Mouse (Mus musculus): Measurements from ENCODE around the gene Vasn. TPM values are rescaled to one million over a fixed set of nuclear protein-coding genes. Genes with fewer than 3 reads are reported as not detected.
A peak's percentile ranks its signal among the peaks of the same experiment; 100 is the strongest.
"Not testable (repeated sequence)": the region's sequence is repeated elsewhere in the genome, so short reads cannot be mapped to it uniquely, and the experiment has no call there.

The Vasn gene
- total RNA-seq, 2 experiments from 2014 or later = not detected

DNA sequence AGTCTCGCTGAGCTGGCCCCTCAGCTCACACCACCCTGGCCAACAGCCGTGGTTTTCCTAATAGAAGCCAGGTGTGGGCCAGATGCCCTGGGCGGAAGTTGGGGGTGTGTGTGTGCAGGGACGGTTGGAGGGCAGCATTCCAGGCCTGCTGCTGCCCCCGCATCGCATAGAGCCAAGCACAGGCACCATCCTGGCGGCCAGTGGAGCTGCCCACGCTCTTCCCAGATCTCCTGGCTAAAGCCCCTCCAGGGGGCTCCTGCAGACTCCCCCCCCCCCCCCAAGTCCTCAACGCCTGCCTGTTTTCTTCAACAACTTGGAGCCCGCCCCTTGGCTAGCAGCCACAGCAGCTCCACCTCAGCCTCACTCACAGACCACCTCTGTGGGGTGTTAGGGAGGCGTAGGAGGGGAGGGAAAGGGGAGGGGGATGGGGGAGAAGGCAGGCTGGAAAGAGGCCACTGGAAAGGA is 19.1 kb downstream of the Vasn start:
- ATAC-seq (replicated peaks; ENCODE audit: low FRiP score, poor library complexity, severe bottlenecking) = no peak

DNA sequence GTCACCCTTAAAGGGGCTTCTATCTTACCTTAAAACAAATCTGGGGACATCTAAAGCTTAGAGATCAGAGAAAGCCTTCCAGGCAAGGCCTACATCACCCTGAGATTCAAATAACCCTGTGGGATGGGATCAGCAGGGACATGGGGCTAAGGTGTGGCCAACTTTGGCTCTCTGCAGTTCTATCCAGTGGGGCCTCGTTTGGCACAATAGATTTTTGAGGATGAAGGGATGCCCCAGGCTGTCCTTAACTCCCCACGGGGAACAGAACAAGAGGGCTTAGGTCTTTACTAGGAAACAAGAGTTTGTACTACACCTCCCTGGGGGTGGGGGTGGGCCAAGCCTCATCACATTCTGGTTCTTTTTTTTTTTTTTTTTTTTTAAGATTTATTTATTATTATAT is 19.6 kb downstream of the Vasn start:
- ATAC-seq (replicated peaks; ENCODE audit: low FRiP score, poor library complexity, severe bottlenecking) = no peak

DNA sequence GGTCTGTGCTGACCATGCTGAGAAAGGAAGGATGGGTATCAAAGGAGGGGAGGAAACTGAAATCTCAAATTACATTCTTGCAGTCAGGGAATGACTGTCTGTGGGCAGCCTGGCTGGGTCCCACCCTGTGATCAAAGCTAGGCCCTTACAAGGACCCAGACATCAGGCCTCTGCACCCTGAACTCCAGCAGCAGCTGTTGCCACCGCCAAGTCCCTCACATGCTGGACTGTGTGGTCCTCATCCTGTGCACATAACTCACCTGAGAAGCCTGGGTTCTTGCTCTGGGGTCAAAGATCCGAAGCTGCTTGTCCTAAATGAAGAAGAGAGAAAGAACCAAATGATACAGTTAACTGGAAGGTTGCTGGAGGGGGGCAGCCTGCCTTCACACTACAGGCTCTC is 21.9 kb downstream of the Vasn start:
- ATAC-seq (replicated peaks; ENCODE audit: low FRiP score, poor library complexity, severe bottlenecking) = no peak

DNA sequence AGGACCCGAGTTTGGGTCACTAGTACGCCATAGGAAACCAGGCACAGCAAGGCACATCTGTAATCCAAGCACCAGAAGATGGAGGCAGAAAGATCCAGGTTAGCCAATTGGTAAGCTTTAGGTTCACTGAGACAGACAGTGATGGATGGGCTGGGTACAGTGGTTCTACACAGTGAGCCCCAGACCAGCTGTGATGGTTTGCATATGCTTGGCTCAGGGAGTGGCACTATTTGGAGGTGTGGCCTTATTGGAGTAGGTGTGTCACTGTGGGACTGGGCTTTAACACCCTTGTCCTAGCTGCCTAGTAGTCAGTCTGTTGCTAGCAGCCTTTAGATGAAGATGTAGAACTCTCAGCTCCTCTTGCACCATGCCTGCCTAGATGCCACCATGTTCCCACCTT is 24.1 kb downstream of the Vasn start:
- ATAC-seq (replicated peaks; ENCODE audit: low FRiP score, poor library complexity, severe bottlenecking) = no peak

DNA sequence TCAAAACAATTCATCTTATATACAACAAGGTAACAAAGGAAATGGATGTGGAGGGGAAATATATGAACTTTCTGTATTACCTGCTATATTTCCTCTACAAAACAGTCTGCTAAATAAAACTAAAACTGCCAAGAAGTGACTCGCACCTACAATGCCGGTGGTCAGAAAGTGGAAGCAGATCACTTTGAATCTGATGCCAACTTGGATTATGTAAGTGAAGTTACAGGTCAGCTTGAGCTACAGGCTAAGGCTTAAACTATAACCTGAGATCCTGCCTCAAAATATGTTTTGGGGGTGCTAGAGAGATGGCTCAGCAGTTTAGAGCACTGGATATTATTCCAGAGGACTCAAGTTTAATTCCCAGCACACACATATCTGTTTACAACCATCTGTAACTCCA is 26.0 kb downstream of the Vasn start:
- no peak for ATAC-seq (replicated peaks; ENCODE audit: low FRiP score, poor library complexity, severe bottlenecking)

DNA sequence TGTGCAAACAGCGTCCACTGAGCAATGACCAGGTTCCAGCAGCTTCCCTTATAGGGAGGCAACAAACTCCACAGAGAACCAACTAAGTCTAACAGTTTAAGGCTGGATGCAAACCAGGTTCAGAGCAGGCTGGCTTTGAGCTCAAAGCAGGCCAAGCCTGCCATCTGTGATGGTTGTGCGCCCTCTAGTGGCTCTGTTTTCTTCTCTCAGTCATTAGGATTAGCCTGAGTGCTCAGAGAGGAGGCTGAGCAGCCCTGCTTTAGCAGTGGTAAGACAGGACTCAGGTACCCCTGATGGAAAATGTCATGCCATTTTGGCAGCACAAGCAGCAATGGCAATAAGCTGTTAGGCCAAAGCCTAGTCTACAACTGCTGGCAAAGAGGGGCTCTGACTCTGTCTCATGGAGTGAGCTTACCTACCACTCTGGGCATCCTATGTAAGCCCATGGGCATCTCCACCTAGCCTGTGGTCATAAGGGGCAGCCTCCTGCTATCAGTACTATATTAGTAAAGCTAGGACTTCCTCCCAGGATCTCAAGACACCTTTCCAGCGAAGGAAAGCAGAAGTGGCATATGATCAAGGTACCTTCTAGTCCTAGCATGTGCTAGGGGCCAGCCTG is 27.6 kb downstream of the Vasn start:
- peak; percentile 84 for ATAC-seq (replicated peaks; ENCODE audit: low FRiP score, poor library complexity, severe bottlenecking)

DNA sequence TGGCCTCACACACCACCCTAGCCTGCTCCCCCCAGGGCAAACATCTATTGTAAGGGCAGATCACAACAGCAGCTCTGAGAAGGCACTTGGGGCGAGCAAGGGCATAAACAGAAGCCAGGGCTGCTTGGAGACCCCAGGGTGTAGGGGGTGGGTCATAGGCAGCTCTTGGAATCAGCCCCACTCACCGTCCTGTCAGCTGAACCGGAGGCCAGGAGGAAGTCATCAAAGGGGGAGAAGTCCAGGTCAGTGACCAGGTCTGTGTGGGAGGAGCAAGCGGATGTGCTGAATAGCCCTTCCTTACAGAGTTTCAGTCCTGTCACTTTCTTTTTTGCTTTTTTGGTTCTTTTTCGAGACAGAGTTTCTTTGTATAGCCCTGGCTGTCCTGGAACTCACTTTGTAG is 30.6 kb downstream of the Vasn start:
- ATAC-seq (replicated peaks; ENCODE audit: low FRiP score, poor library complexity, severe bottlenecking) = no peak

DNA sequence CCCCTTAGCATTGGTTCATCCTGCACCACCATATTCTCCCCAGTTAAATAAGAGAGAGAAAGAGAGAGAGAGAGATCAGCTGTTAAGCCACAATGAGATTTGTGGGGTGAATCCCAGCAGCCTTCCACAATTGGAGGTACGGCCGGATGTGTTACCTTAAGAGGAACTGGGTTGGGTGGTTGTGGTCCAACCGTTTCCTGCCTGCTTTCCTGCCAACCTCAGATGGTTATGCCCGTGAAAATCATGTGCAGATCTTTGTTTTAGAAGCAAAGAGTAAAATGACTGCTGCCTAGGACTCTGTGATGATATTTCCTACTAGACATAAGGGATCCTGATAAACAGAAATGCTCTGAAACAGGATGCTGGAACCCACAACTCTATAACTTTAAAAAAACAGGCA is 34.4 kb downstream of the Vasn start:
- no peak for ATAC-seq (replicated peaks; ENCODE audit: low FRiP score, poor library complexity, severe bottlenecking)

DNA sequence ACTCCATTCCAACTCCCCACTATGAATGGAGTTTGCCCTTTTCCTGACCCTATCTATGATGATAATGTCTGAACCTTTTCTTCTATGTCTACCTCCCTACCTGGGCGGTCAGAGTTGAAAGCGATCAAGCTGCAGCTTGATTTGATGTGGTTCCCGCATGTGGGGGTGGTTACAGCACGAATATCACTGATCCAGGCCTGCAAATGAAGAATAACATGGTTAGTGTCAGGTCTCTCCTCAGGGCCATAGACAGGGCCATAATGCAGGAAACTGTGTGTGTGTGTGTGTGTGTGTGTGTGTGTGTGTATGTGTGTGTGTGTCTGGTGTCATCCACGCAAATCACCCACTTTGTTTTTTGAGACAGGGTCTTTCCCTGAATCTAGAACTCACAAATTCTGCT is 37.1 kb downstream of the Vasn start:
- no peak for ATAC-seq (replicated peaks; ENCODE audit: low FRiP score, poor library complexity, severe bottlenecking)

DNA sequence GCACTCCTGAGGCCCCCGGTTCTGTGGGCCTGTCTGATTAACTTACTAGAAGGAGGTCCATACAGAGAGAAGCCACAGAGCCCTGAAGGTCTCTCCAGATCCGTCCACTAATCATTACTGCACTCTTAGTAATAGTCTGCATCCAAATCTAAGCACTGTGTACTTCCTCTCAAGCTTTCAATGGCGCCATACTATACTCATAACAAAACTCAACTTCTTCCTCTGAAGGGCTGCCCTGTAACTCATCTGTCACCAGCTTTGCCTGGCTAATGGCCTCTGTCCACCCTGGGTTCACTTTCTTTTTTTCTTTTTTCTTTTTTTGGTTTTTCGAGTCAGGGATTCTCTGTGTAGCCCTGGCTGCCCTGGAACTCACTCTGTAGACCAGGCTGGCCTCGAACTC is 38.3 kb downstream of the Vasn start:
- no peak for ATAC-seq (replicated peaks; ENCODE audit: low FRiP score, poor library complexity, severe bottlenecking)

DNA sequence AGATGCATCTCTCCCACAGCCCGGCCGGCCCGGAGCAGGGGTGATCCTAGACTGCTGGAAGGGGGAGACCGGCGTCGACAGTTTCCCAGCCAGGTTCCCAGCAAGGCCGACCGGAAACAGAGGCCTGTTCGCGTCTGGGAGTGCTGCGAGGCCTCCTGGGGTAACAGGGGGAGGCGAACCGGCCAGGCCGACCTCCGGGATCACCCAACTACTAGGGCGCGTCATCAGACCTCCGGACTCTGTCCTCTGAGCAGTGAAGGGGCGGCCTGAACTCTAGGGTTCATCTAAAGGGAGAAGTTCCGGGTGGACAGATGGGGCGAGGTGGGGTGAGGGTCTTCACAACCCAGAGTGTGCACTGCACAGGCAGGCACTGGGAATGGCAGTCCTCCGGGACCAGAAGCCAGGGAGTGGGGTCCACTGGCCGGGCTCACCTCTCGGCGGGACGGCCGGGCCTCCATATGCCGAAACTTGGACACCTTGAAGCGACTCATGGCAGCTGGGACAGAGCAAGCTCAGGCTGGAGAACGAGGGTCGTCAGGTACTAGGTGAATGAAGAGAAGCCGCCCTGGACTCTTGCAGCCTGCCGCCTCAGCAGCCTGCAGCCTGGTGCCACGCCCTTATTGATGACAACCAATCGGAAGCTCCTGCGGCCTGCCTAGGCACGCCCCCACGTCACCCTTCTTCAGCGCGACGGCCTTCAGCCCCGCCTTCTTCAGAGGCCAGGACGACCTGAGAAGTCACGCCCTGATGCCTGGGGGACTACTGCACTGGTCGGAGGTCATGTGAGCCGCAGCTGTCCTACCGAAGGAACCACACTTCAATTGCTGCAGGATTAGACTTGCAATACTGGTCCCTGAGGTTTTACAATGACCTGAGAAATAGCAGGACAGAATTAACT is 39.6 kb downstream of the Vasn start, which contains the start of gene Coro7:
TSS of gene Coro7 (minus strand) at position 657 of the 898 bp plus-strand sequence.
- peak; percentile 86 for ATAC-seq (replicated peaks; ENCODE audit: low FRiP score, poor library complexity, severe bottlenecking)

DNA sequence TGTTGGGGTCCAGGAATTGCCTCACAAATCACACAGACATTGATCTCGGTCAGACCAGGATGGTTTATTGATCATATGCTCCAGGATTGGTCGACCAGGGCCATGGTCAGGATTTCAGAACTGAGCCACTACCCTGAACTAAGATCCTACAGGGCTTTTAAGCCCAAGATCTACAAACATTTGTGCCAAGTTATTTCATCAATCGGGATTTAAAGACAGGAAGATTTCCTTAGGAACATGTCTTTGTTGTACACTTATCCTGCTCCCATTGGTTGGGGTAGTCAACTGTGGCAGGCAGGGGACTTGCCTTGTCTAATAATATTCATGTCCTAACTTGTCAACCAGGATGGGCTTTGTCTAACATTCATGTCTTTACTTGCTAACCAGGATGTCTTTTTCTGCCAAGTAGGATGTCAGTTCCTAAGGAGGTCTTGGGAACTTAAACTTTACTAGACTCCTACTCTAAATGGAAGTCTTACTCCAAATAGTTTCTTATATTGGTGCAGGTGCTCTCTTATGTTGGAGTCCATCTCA is 41.2 kb downstream of the Vasn start:
- ATAC-seq (replicated peaks; ENCODE audit: low FRiP score, poor library complexity, severe bottlenecking) = not testable (repeated sequence)

DNA sequence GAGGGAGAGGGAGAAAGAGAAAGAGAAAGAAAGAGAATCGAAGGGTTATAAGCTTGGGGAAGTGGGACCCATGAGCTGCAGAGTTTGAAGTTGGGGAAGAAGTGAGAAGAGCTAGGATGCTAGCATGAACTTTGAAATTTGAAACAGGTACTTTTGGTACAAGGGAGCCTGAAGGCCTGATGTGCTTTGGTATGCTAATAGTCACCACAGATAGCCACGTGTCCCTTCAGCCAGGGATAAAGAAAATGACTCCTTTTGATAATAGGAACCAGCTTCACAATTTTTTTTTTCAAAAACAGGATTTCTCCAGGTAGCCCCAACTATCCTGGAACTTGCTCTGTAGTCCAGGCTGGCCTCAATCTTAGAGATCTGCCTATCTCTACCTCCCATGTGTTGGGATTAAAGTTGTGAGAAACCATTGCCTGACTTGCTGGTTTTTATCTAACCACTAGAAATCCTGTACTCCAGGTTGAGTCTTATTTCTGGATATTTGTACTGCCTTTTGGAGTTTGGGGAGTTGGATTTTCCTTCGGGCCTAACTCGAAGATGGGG is 43.0 kb downstream of the Vasn start:
- no peak for ATAC-seq (replicated peaks; ENCODE audit: low FRiP score, poor library complexity, severe bottlenecking)

DNA sequence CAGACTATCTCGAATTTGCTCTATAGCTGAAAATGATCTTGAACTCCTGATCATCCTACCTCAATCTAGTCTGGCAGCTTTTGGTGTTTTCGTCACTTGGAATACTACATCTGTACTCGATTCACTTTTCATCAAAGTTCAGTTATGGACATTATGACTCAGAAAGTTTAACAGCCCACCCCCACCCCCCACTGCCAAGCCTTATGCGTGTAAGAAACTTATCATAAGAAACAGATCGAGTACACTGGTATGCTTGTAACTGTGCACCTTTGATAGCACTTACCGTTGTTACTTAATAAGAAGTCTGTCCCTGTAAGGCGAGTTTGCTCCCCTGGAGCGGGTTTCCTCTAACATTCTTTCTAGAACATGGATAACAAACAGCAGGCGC is 43.4 kb downstream of the Vasn start:
- ATAC-seq (replicated peaks; ENCODE audit: low FRiP score, poor library complexity, severe bottlenecking) = 0 out of 2 replicates have a peak, but pooled peaks have one; percentile 8

DNA sequence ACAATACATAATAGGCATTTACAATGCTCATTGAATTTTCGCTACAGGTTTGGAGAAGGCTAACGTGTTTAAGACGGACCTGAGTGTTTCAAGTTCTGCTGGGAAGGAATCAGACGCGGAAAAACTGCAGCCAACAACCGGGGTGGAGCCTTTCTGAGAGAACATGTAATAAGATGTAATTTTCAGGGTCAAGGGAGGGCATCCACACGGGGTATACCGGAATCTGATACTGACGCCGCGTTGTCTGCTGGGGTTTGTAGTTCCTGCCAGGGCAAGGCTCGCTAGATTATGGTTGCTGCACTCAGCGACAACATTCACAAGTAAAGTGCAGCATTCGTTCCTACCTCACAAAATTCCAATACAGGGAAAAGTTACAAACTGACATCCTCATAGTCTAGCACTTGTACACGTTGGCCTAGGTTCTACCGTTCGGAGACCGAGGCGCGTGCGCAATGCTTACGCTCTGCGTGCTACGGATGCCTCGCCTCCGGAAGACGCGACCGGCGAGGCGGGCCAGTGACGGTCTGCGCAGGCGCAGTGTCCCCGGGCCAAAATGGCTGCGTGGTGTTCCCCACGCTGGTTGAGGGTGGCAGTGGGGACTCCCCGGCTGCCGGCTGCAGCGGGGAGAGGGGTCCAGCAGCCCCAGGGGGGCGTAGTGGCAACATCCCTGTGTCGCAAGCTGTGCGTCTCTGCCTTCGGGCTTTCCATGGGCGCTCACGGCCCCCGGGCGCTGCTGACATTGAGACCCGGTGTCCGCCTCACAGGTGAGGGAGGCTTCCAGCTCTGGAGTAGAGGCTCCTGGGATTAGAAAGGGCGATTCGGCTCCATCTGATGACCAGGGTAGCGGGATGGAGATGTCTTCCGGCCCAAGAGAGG is 44.1 kb downstream of the Vasn start:
- ATAC-seq (replicated peaks; ENCODE audit: low FRiP score, poor library complexity, severe bottlenecking) = peak; percentile 86

DNA sequence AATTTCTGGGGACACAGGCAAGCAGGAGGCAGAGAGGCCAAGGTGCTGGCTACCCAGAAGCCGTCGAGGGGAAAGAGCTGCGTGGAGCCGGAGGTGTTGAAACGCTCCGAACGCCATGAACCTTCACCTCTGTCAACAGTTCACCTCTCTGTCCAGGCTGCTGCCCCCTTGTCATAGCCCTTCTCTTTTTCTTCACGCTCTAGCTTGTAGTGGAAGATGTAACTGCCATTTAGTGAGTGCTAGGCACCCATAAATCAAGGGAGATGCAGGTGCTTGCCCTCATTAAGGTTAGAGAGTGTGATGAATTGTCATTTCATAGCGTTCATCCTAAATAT is 44.7 kb downstream of the Vasn start:
- peak; percentile 2; the same call in 1 of the 2 replicates for ATAC-seq (replicated peaks; ENCODE audit: low FRiP score, poor library complexity, severe bottlenecking)

DNA sequence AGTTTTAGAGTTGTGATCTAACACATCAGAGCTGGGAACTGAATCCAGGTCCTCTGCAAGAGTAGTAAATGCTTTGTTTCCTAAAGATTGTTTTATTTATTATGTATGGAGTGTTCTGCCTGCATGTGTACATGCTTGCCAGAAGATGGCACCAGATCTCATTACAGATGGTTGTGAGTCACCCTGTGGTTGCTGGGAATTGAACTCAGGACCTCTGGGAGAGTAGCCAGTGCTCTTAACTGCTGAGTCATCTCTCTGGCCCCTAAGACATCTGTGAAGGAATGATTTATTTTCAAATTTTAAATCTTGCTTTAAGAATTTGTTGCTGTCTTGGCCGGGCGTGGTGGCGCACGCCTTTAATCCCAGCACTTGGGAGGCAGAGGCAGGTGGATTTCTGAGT is 49.6 kb downstream of the Vasn start:
- ATAC-seq (replicated peaks; ENCODE audit: low FRiP score, poor library complexity, severe bottlenecking) = not testable (repeated sequence)
